Mouse (Mus musculus) ES-E14 (cell line): ENCODE data around the gene Chrnd. TPM values are rescaled to one million over a fixed set of nuclear protein-coding genes. Genes with fewer than 3 reads are reported as not detected.

Experiments
- DNase-seq: peaks from one replicate; pipeline ENCODE4 v3.0.0-alpha.2; 2013; ENCODE audit warnings: low read depth, low spot score
- H3K27ac ChIP-seq: 2 replicates; pipeline ENCODE4 v1.5.1; 2012; ENCODE audit warnings: low read depth, mild to moderate bottlenecking, low read length, moderate library complexity, mixed read lengths; ENCODE audit not compliant: poor library complexity, insufficient read depth, severe bottlenecking
- H3K36me3 ChIP-seq: 2 replicates; pipeline ENCODE4 v1.6.1; 2012; ENCODE audit warnings: mild to moderate bottlenecking, low read length, moderate library complexity, mixed read lengths; ENCODE audit not compliant: control insufficient read depth, poor library complexity, insufficient read depth, severe bottlenecking
- H3K4me1 ChIP-seq, 2 experiments: fragments of 150-350 bp in 1 of 2; sonication (generic) in 1 of 2; 2 replicates each; pipeline ENCODE4 v1.6.1; 2012; ENCODE audit warnings: low read length in 2 of 2, mild to moderate bottlenecking in 1 of 2, mixed read lengths in 1 of 2; ENCODE audit not compliant: control insufficient read depth in 2 of 2, insufficient read depth in 2 of 2, poor library complexity in 1 of 2
- H3K4me3 ChIP-seq, 2 experiments: fragments of 150-350 bp in 1 of 2; sonication (generic) in 1 of 2; 2 replicates each; pipeline ENCODE4 v1.5.1; 2012; ENCODE audit warnings: low read length in 2 of 2, low read depth in 1 of 2, mild to moderate bottlenecking in 1 of 2, mixed read lengths in 1 of 2; ENCODE audit not compliant: insufficient read depth in 1 of 2, poor library complexity in 1 of 2, severe bottlenecking in 1 of 2
- H3K9ac ChIP-seq: 2 replicates; pipeline ENCODE4 v1.6.1; 2012; ENCODE audit warnings: low read depth, mild to moderate bottlenecking, low read length, mixed read lengths; ENCODE audit not compliant: poor library complexity, insufficient read depth, severe bottlenecking
- H3K9me3 ChIP-seq: fragments of 150-350 bp; sonication (generic); 2 replicates; pipeline ENCODE4 v1.6.1; 2012; ENCODE audit warnings: low read depth, mild to moderate bottlenecking, low read length; ENCODE audit not compliant: control insufficient read depth, insufficient read depth
- CHD2 ChIP-seq: IDR thresholded peaks from 2 replicates; pipeline ENCODE4 v1.6.1; 2014; ENCODE audit warnings: mild to moderate bottlenecking, low read depth, low read length, inconsistent platforms
- HCFC1 ChIP-seq: IDR thresholded peaks from 2 replicates; pipeline ENCODE4 v1.6.1; 2012; ENCODE audit warnings: low read length, inconsistent platforms, borderline replicate concordance; ENCODE audit not compliant: insufficient read depth
- MAFK ChIP-seq: IDR thresholded peaks from 2 replicates; pipeline ENCODE4 v1.6.1; 2014; ENCODE audit warnings: mild to moderate bottlenecking, low read depth, low read length, inconsistent platforms; ENCODE audit not compliant: insufficient read depth
- ZC3H11A ChIP-seq: IDR thresholded peaks from 2 replicates; pipeline ENCODE4 v1.6.1; 2012; ENCODE audit warnings: low read depth, mild to moderate bottlenecking, inconsistent platforms, low read length, borderline replicate concordance
- ZNF384 ChIP-seq: IDR thresholded peaks from 2 replicates; pipeline ENCODE4 v1.6.1; 2012; ENCODE audit warnings: low read depth, low read length, inconsistent platforms
- in situ Hi-C, 2 experiments: fragments of 600-800 bp; cut with MboI; formaldehyde crosslinking; loops; one replicate each; pipeline ENCODE4 v1.15.1; 2025; ENCODE audit warnings: low sequenced_read_pairs in 2 of 2, inconsistent platforms in 1 of 2; ENCODE audit not compliant: unreplicated experiment in 2 of 2
- total RNA-seq: library from RNA; depleted of rRNA; stranded (reverse); fragments of 300-350 nt; gene quantifications from 2 replicates; pipeline ENCODE4 v1.2.3, GENCODE M21; 2012

The Chrnd gene
- total RNA-seq, 1 experiment: 0.13 TPM

- H3K36me3 ChIP-seq: no peaks in the 10 kb centered on the region
- H3K4me1 ChIP-seq: peaks cover 4 to 18% of the 10 kb centered on the region in 2 experiments; a peak in 3 of 4 replicates
- no peak for DNase-seq
- no peaks in the 10 kb centered on the region for H3K9me3 ChIP-seq
- TF ChIP-seq ZNF384 (no peak), MAFK (no peak), CHD2 (no peak)
- in situ Hi-C loops: no loop called here
- H3K27ac ChIP-seq: no peak overlapping the region
- peak overlapping the region in 1 of 2 experiments; percentile 77; a peak in 1 of 4 replicates for H3K4me3 ChIP-seq
- H3K9ac ChIP-seq: no peak overlapping the region
Observed at GRCm38 (mm10) chr1:87185526-87185925, 4.9 kb upstream of the Chrnd start.

GRCm38 (mm10) chr1:87186261-87187036 is 4.0 kb upstream of the Chrnd start:
- H3K9me3 ChIP-seq: no peaks in the 10 kb centered on the region
- no peak overlapping the region for H3K27ac ChIP-seq
- no peak for DNase-seq
- no peaks in the 10 kb centered on the region for H3K36me3 ChIP-seq
- H3K9ac ChIP-seq: peak overlapping the region; percentile 84
- H3K4me1 ChIP-seq: peaks cover 4 to 24% of the 10 kb centered on the region in 2 experiments; a peak in 3 of 4 replicates
- TF ChIP-seq ZC3H11A (no peak), MAFK (no peak), HCFC1 (no peak), CHD2 (no peak), ZNF384 (no peak)
- in situ Hi-C loops: no loop called here
- peak overlapping the region; percentile 77 for H3K4me3 ChIP-seq

GRCm38 (mm10) chr1:87187037-87187355 is 3.4 kb upstream of the Chrnd start:
- H3K4me3 ChIP-seq: peak overlapping the region; percentile 77
- no peak overlapping the region for H3K27ac ChIP-seq
- H3K4me1 ChIP-seq: peaks cover 4 to 24% of the 10 kb centered on the region in 2 experiments; a peak in 3 of 4 replicates
- peak overlapping the region; percentile 84 for H3K9ac ChIP-seq
- in situ Hi-C loops: no loop called here
- peak; percentile 66 for DNase-seq
- TF ChIP-seq HCFC1 (peak; percentile 35; the same call in 1 of the 2 replicates), MAFK (no peak), CHD2 (no peak), ZC3H11A (peak; percentile 44; the same call in 1 of the 2 replicates), ZNF384 (no peak)
- no peaks in the 10 kb centered on the region for H3K36me3 ChIP-seq
- no peaks in the 10 kb centered on the region for H3K9me3 ChIP-seq

GRCm38 (mm10) chr1:87197296-87197695 is 6.9 kb downstream of the Chrnd start:
- Histone ChIP-seq H3K36me3 (no peaks in the 10 kb centered on the region), H3K4me3 (no peak overlapping the region), H3K4me1 (peaks cover 0 to 2% of the 10 kb centered on the region in 2 experiments; a peak in 1 of 4 replicates), H3K9ac (no peak overlapping the region), H3K27ac (no peak overlapping the region), H3K9me3 (no peaks in the 10 kb centered on the region)
- DNase-seq: no peak
- no peak for TF ChIP-seq CHD2
- TF ChIP-seq MAFK: no peak
- no peak for TF ChIP-seq ZNF384
- no peak for TF ChIP-seq ZC3H11A
- TF ChIP-seq HCFC1: no peak
- in situ Hi-C loops: no loop called here
